8 mouse cellular contexts compared by ENCODE assay signal in genomic region chr10:41295145-41295544, GRCm38 (mm10). TPM values are rescaled to one million over a fixed set of nuclear protein-coding genes. Genes with fewer than 3 reads are reported as not detected.
DNase-seq lines count a peak whose midpoint lies in the region; ATAC-seq and TF ChIP-seq lines count a peak whose summit lies in the region.

No protein-coding gene starts in this region.

- H3K27me3 ChIP-seq in heart, embryonic 16.5 days (ENCODE audit: control insufficient read depth, insufficient read depth, low read length): no peaks in the 10 kb centered on the region
- H3K27me3 ChIP-seq in hindbrain, embryonic 15.5 days: no peaks in the 10 kb centered on the region
- H3K27me3 ChIP-seq in midbrain, postnatal 0 days (ENCODE audit: insufficient read depth, low read length): no peaks in the 10 kb centered on the region

- TF ChIP-seq CTCF in midbrain, postnatal 0 days (IDR thresholded peaks at IDR 0.05): no peak

- no peaks in the 10 kb centered on the region for H3K36me3 ChIP-seq in heart, embryonic 16.5 days (ENCODE audit: control insufficient read depth, insufficient read depth)
- no peaks in the 10 kb centered on the region for H3K36me3 ChIP-seq in hindbrain, embryonic 15.5 days
- H3K36me3 ChIP-seq in midbrain, postnatal 0 days (ENCODE audit: insufficient read depth, low read length): no peaks in the 10 kb centered on the region

- H3K9ac ChIP-seq in heart, embryonic 16.5 days (ENCODE audit: low read length): no peak overlapping the region
- H3K9ac ChIP-seq in hindbrain, embryonic 15.5 days: no peak overlapping the region
- no peak overlapping the region for H3K9ac ChIP-seq in midbrain, postnatal 0 days (replicated peaks; ENCODE audit: low read length, poor library complexity, severe bottlenecking)

- no peaks in the 10 kb centered on the region for H3K9me3 ChIP-seq in heart, embryonic 16.5 days (replicated peaks; ENCODE audit: control insufficient read depth, low read length)
- no peaks in the 10 kb centered on the region for H3K9me3 ChIP-seq in hindbrain, embryonic 15.5 days
- no peaks in the 10 kb centered on the region for H3K9me3 ChIP-seq in midbrain, postnatal 0 days (ENCODE audit: low read length)

- no peak overlapping the region for H3K4me2 ChIP-seq in heart, embryonic 16.5 days (ENCODE audit: low read depth, low read length)
- peak overlapping the region; percentile 41 for H3K4me2 ChIP-seq in hindbrain, embryonic 15.5 days
- H3K4me2 ChIP-seq in midbrain, postnatal 0 days (ENCODE audit: low read depth, low read length, poor library complexity, severe bottlenecking): peak overlapping the region; percentile 28

- peaks cover 29% of the 10 kb centered on the region for H3K4me1 ChIP-seq in heart, embryonic 16.5 days (ENCODE audit: control insufficient read depth, insufficient read depth, low read length)
- H3K4me1 ChIP-seq in hindbrain, embryonic 15.5 days (replicated peaks): peaks cover 22% of the 10 kb centered on the region
- H3K4me1 ChIP-seq in midbrain, postnatal 0 days (ENCODE audit: insufficient read depth, low read length): no peaks in the 10 kb centered on the region; the same call in 1 of the 2 replicates

- no peak overlapping the region for H3K4me3 ChIP-seq in heart, embryonic 16.5 days (ENCODE audit: low read length)
- no peak overlapping the region for H3K4me3 ChIP-seq in hindbrain, embryonic 15.5 days
- peak overlapping the region; percentile 0; the same call in 1 of the 2 replicates for H3K4me3 ChIP-seq in midbrain, postnatal 0 days (ENCODE audit: low read depth, low read length)

- H3K27ac ChIP-seq in heart, embryonic 16.5 days (ENCODE audit: low read length): peak overlapping the region; percentile 4; the same call in 1 of the 2 replicates
- H3K27ac ChIP-seq in hindbrain, embryonic 15.5 days (replicated peaks): peak overlapping the region; percentile 28; the same call in 1 of the 2 replicates
- 0 out of 2 replicates have a peak overlapping the region, but pooled peaks have one; percentile 18 for H3K27ac ChIP-seq in midbrain, postnatal 0 days (ENCODE audit: low read depth, low read length)

- ATAC-seq in heart, embryonic 16.5 days (replicated peaks; ENCODE audit: extremely low read depth, insufficient read depth, low FRiP score): no peak
- peak; percentile 73 for ATAC-seq in hindbrain, embryonic 15.5 days (ENCODE audit: low FRiP score, low read depth)
- ATAC-seq in midbrain, postnatal 0 days (ENCODE audit: low FRiP score): 0 out of 2 replicates have a peak, but pooled peaks have one; percentile 59

- 38% methylated on average over 7 of the region's 7 CpGs for WGBS in heart, embryonic 16.5 days
- 19% methylated on average over 7 of the region's 7 CpGs for WGBS in hindbrain, embryonic 15.5 days
- WGBS in midbrain, postnatal 0 days: 22% methylated on average over 7 of the region's 7 CpGs

- DNase-seq in heart, postnatal 4 days: no peak
- DNase-seq in cerebellum, adult 11-12 months: peak; percentile 82
- DNase-seq in midbrain, postnatal 0 days (ENCODE audit: low spot score): peak; percentile 73
- DNase-seq in testis, postnatal 14 days (ENCODE audit: low spot score): no peak
- no peak for DNase-seq in gastrocnemius, postnatal 36 days
- no peak for DNase-seq in thymus, postnatal 4 days

- intact Hi-C loops in gastrocnemius, postnatal 36 days (cut with DNase I): no loop called here

RNA-seq across cellular contexts. Expression of gene Fig4, which starts 7.9 kb away (rescaled TPM):
- polyA plus RNA-seq in heart, embryonic 16.5 days (2015; fragmentation: Nextera tagmentation; extraction: Ambion mirVana): 63.5 and 65.9 TPM in 2 replicates
- 10 to 100 TPM; 43.6 to 45.9 TPM for total RNA-seq in heart, postnatal 4 days (2021)
- polyA plus RNA-seq in hindbrain, embryonic 15.5 days (2015; fragmentation: Nextera tagmentation; extraction: Ambion mirVana): 28.9 and 30.1 TPM in 2 replicates
- 30.1 and 36.4 TPM in 2 replicates for total RNA-seq in midbrain, postnatal 0 days (2014; rRNA removed)
- 31.0 and 32.9 TPM in 2 replicates for polyA plus RNA-seq in midbrain, postnatal 0 days (2015; fragmentation: Nextera tagmentation; extraction: Ambion mirVana)
- total RNA-seq in gastrocnemius, postnatal 36 days (2021): 1 to 10 TPM; 5.5 TPM

RNA-seq across cellular contexts. Expression of gene Ak9, which starts 8.6 kb away (rescaled TPM):
- polyA plus RNA-seq in heart, embryonic 16.5 days (2015; fragmentation: Nextera tagmentation; extraction: Ambion mirVana): 0.25 and 0.26 TPM in 2 replicates
- under 1 TPM in 1 of 2 experiments, not detected in 1; 0.07 TPM for total RNA-seq in heart, postnatal 4 days (2021)
- polyA plus RNA-seq in hindbrain, embryonic 15.5 days (2015; fragmentation: Nextera tagmentation; extraction: Ambion mirVana): 0.28 and 0.40 TPM in 2 replicates
- total RNA-seq in midbrain, postnatal 0 days (2014; rRNA removed): 0.11 and 0.14 TPM in 2 replicates
- 0.16 and 0.19 TPM in 2 replicates for polyA plus RNA-seq in midbrain, postnatal 0 days (2015; fragmentation: Nextera tagmentation; extraction: Ambion mirVana)
- not detected for total RNA-seq in gastrocnemius, postnatal 36 days (2021)

Comparison
In these comparisons a context has a peak if more than half of its experiments do, and no peak if none do; other contexts are left out.
1. DNase-seq: peak in cerebellum, adult 11-12 months (single experiment) and midbrain, postnatal 0 days (single experiment); none in heart, postnatal 4 days (single experiment), testis, postnatal 14 days (single experiment), gastrocnemius, postnatal 36 days (0 of 2) and thymus, postnatal 4 days (single experiment).
2. Peak in every context shown above with its lines, with median percentiles within 50 percentile points of each other: H3K27ac ChIP-seq.